Mouse (Mus musculus) adrenal gland, postnatal 25 days (tissue): ENCODE data around the gene Efhd2. TPM values are rescaled to one million over a fixed set of nuclear protein-coding genes. Genes with fewer than 3 reads are reported as not detected.

Experiments used
- DNase-seq: peaks from one replicate; pipeline ENCODE4 v3.0.0; 2021; ENCODE audit warnings: mixed read lengths
- long read RNA-seq: library from polyadenylated mRNA; stranded (forward); transcript quantifications from one replicate; pipeline ENCODE4 v2.0.0, GENCODE M21; 2021
- total RNA-seq: library from RNA; stranded (reverse); gene quantifications from 2 replicates; pipeline ENCODE4 v1.2.3, GENCODE M21; 2021

Efhd2 gene
- total RNA-seq: 20.9 and 30.8 TPM in 2 replicates
- long read RNA-seq, transcript Efhd2-201 (4 exons, 2,381 nt): major isoform, 64 of 70 reads
- long read RNA-seq, partial matches to known transcripts: 1 of 70 reads
- long read RNA-seq, other reads (novel, unspliced or antisense): 5 of 70 reads

GRCm38 (mm10) chr4:141874601-141875460 is at the start of gene Efhd2:
Gene Efhd2, minus strand, starts transcription at chr4:141874920.
- peak; percentile 85 for DNase-seq

GRCm38 (mm10) chr4:141923961-141924360 is 49.2 kb upstream of the Efhd2 start:
- DNase-seq: no peak

GRCm38 (mm10) chr4:141920391-141920790 is 45.7 kb upstream of the Efhd2 start:
- DNase-seq: no peak

- DNase-seq: no peak
Measured at GRCm38 (mm10) chr4:141917735-141918419, 43.2 kb upstream of the Efhd2 start.

GRCm38 (mm10) chr4:141914040-141914439 is 39.3 kb upstream of the Efhd2 start:
- peak; percentile 30 for DNase-seq

- no peak for DNase-seq
Measured at GRCm38 (mm10) chr4:141913201-141913993, 38.7 kb upstream of the Efhd2 start.

- DNase-seq: no peak
Measured at GRCm38 (mm10) chr4:141904710-141905109, 30.0 kb upstream of the Efhd2 start.

GRCm38 (mm10) chr4:141902479-141902858 is 27.7 kb upstream of the Efhd2 start:
- DNase-seq: no peak

- DNase-seq: no peak
Measured at GRCm38 (mm10) chr4:141901711-141902478, 27.2 kb upstream of the Efhd2 start.

- no peak for DNase-seq
Measured at GRCm38 (mm10) chr4:141900421-141900820, 25.7 kb upstream of the Efhd2 start.

GRCm38 (mm10) chr4:141899936-141900335 is 25.2 kb upstream of the Efhd2 start:
- no peak for DNase-seq

- no peak for DNase-seq
Measured at GRCm38 (mm10) chr4:141898905-141899304, 24.2 kb upstream of the Efhd2 start.

- no peak for DNase-seq
Measured at GRCm38 (mm10) chr4:141897838-141898237, 23.1 kb upstream of the Efhd2 start.

- no peak for DNase-seq
Measured at GRCm38 (mm10) chr4:141897225-141897624, 22.5 kb upstream of the Efhd2 start.

GRCm38 (mm10) chr4:141895772-141896171 is 21.1 kb upstream of the Efhd2 start:
- DNase-seq: no peak

GRCm38 (mm10) chr4:141893157-141893784 is 18.6 kb upstream of the Efhd2 start:
- DNase-seq: no peak

GRCm38 (mm10) chr4:141886385-141886968 is 11.8 kb upstream of the Efhd2 start:
- no peak for DNase-seq

GRCm38 (mm10) chr4:141885451-141885850 is 10.7 kb upstream of the Efhd2 start:
- no peak for DNase-seq

GRCm38 (mm10) chr4:141882858-141883257 is 8.1 kb upstream of the Efhd2 start:
- no peak for DNase-seq

GRCm38 (mm10) chr4:141881950-141882349 is 7.2 kb upstream of the Efhd2 start:
- DNase-seq: no peak
